ENCODE assay signal across 23 mouse cellular contexts in genomic region chr16:48383582-48384257, GRCm38 (mm10). TPM values are rescaled to one million over a fixed set of nuclear protein-coding genes. Genes with fewer than 3 reads are reported as not detected.
DNase-seq lines count a peak whose midpoint lies in the region; ATAC-seq lines count a peak whose summit lies in the region.
"Had no signal": no experiment of that assay in that cellular context is flagged by ENCODE, and none has a peak within 500 bp of the region (broad histone marks: within the 10 kb centered on the region; RNA-seq: fewer than 3 reads in every experiment).

No protein-coding gene starts in this region.

- H3K27ac ChIP-seq in lung, embryonic 16.5 days (ENCODE audit: low read length), result no peak overlapping the region
- H3K27ac ChIP-seq: embryonic facial prominence, embryonic 13.5 days; forebrain, embryonic 12.5 days; heart, adult 2 months; heart, embryonic 15.5 days; hindbrain, embryonic 13.5 days; hindbrain, postnatal 0 days had no signal

- H3K9ac ChIP-seq in lung, embryonic 16.5 days (ENCODE audit: low read length), result no peak overlapping the region
- H3K9ac ChIP-seq: embryonic facial prominence, embryonic 13.5 days; forebrain, embryonic 12.5 days; heart, embryonic 15.5 days; hindbrain, embryonic 13.5 days had no signal

- H3K4me1 ChIP-seq in lung, embryonic 16.5 days (replicated peaks; ENCODE audit: control insufficient read depth, insufficient read depth, low read length), result no peaks in the 10 kb centered on the region
- H3K4me1 ChIP-seq: embryonic facial prominence, embryonic 13.5 days; forebrain, embryonic 12.5 days; heart, embryonic 15.5 days; hindbrain, embryonic 13.5 days had no signal

- ATAC-seq in lung, embryonic 16.5 days (ENCODE audit: low read depth), result peak; percentile 71
- ATAC-seq: forebrain, embryonic 16.5 days; hindbrain, postnatal 0 days had no signal

- no peaks in the 10 kb centered on the region for H3K36me3 ChIP-seq in lung, embryonic 16.5 days (ENCODE audit: control insufficient read depth, insufficient read depth, low read length)
- H3K36me3 ChIP-seq: embryonic facial prominence, embryonic 13.5 days; forebrain, embryonic 12.5 days; heart, embryonic 15.5 days; hindbrain, embryonic 13.5 days had no signal

- no peaks in the 10 kb centered on the region for H3K9me3 ChIP-seq in lung, embryonic 16.5 days (ENCODE audit: control insufficient read depth, low read length)
- H3K9me3 ChIP-seq: embryonic facial prominence, embryonic 13.5 days; forebrain, embryonic 12.5 days; heart, embryonic 15.5 days; hindbrain, embryonic 13.5 days had no signal

- WGBS in lung, embryonic 16.5 days, result 36% methylated on average over 2 of the region's 3 CpGs

- H3K4me3 ChIP-seq in lung, embryonic 16.5 days (ENCODE audit: low read length), result no peak overlapping the region
- H3K4me3 ChIP-seq: embryonic facial prominence, embryonic 13.5 days; forebrain, embryonic 12.5 days; heart, adult 2 months; heart, embryonic 15.5 days; hindbrain, embryonic 13.5 days had no signal

- DNase-seq in adrenal gland, postnatal 14 days, result peak; percentile 6
- no peak for DNase-seq in adrenal gland, postnatal 25 days
- peak; percentile 45 for DNase-seq in lung, postnatal 10 days
- no peak for DNase-seq in gastrocnemius, adult 8-10 months (ENCODE audit: low spot score in 2 of 2)
- DNase-seq in right cerebral cortex, postnatal 36 days (ENCODE audit: low spot score in 2 of 2), result no peak
- DNase-seq: cerebellum, adult 2 months; cerebellum, postnatal 14 days; gastrocnemius, postnatal 14 days; heart, adult 2 months; heart, postnatal 14 days had no signal

- H3K27me3 ChIP-seq in lung, embryonic 16.5 days (ENCODE audit: control insufficient read depth, insufficient read depth, low read depth, low read length), result no peaks in the 10 kb centered on the region
- H3K27me3 ChIP-seq: embryonic facial prominence, embryonic 13.5 days; forebrain, embryonic 12.5 days; heart, embryonic 15.5 days; hindbrain, embryonic 13.5 days had no signal

- no peak overlapping the region for H3K4me2 ChIP-seq in lung, embryonic 16.5 days (ENCODE audit: low read depth, low read length)
- H3K4me2 ChIP-seq: embryonic facial prominence, embryonic 13.5 days; forebrain, embryonic 12.5 days; heart, embryonic 11.5 days; heart, embryonic 15.5 days; hindbrain, embryonic 13.5 days had no signal

RNA-seq across cellular contexts. Expression of gene Gm5485, which starts 28.5 kb away (rescaled TPM):
- total RNA-seq in adrenal gland, postnatal 14 days (2021), result not detected in 2 replicates
- total RNA-seq in adrenal gland, postnatal 25 days (2021), result not detected in 2 replicates
- polyA plus RNA-seq in lung, embryonic 16.5 days (2015; fragmentation: Nextera tagmentation; extraction: Ambion mirVana), result not detected in 2 replicates
- not detected for total RNA-seq in gastrocnemius, adult 8-10 months (2022)
- total RNA-seq: ES-E14; gastrocnemius, postnatal 14 days; heart, adult 2 months; heart, postnatal 14 days; hematopoietic stem cell, adult 5-6 weeks; hindbrain, postnatal 0 days had no signal
- polyA plus RNA-seq: cortical plate, adult 2 months; embryonic facial prominence, embryonic 13.5 days; forebrain, embryonic 12.5 days; forebrain, embryonic 16.5 days; frontal cortex, adult 2 months; gonadal fat pad, adult 2 months; heart, adult 2 months; heart, embryonic 11.5 days; heart, embryonic 15.5 days; hindbrain, embryonic 13.5 days; hindbrain, postnatal 0 days had no signal

RNA-seq across cellular contexts. Expression of gene Morc1, which starts 47.3 kb away (rescaled TPM):
- not detected in 2 replicates for total RNA-seq in adrenal gland, postnatal 14 days (2021)
- not detected in 2 replicates for total RNA-seq in adrenal gland, postnatal 25 days (2021)
- polyA plus RNA-seq in lung, embryonic 16.5 days (2015; fragmentation: Nextera tagmentation; extraction: Ambion mirVana), result 0.23 and 0.52 TPM in 2 replicates
- not detected for total RNA-seq in gastrocnemius, adult 8-10 months (2022)
- total RNA-seq: heart, adult 2 months; hematopoietic stem cell, adult 5-6 weeks had no signal
- polyA plus RNA-seq: cerebellum, adult 2 months; embryonic facial prominence, embryonic 13.5 days; forebrain, embryonic 12.5 days had no signal

Comparison
In these comparisons a context has a peak if more than half of its experiments do, and no peak if none do; other contexts are left out.
1. DNase-seq: peak in adrenal gland, postnatal 14 days (single experiment) and lung, postnatal 10 days (single experiment); none in adrenal gland, postnatal 25 days (single experiment), gastrocnemius, adult 8-10 months (0 of 2) and right cerebral cortex, postnatal 36 days (0 of 2).